In the genomic region with DNA sequence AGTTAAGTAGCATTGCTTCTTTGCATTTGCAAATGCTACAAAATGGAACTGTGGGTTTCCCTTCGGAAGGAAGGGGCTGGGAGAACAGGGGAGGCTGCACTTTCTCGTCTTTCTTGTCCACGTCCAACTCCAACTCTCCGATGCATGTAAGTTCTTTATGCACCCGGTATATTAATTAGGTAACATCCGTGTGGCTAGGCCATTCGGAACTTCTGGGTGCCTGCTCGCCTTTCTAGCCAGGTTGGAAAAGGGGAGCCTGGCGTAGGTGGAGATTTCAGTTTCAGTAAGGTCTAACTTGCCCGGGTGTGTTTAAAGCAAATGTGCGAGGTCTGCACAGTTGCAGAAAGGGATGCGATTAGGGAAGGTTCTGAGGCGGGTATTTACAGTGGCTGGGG, we compare ENCODE assay signal across 9 mouse cellular contexts. TPM values are rescaled to one million over a fixed set of nuclear protein-coding genes. Genes with fewer than 3 reads are reported as not detected.
DNase-seq lines count a peak whose midpoint lies in the region; ATAC-seq and TF ChIP-seq lines count a peak whose summit lies in the region.
"Had no signal": no experiment of that assay in that cellular context is flagged by ENCODE, and none has a peak within 500 bp of the region (broad histone marks: within the 10 kb centered on the region; RNA-seq: fewer than 3 reads in every experiment).

No protein-coding gene starts in this region.

- no peak for DNase-seq in heart, adult 11 months
- DNase-seq in ovary, postnatal 14 days (ENCODE audit: low spot score), result no peak
- no peak for DNase-seq in layer of hippocampus, postnatal 36 days
- DNase-seq in frontal cortex, adult 2 months (ENCODE audit: extremely low spot score in 1 of 2, low spot score in 1 of 2), result no peak
- DNase-seq: thymus, adult 18-20 months had no signal

- H3K9ac ChIP-seq in heart, embryonic 12.5 days, result peak overlapping the region; percentile 57; the same call in 1 of the 2 replicates
- peak overlapping the region; percentile 43; the same call in 1 of the 2 replicates for H3K9ac ChIP-seq in ES-Bruce4 (ENCODE audit: low read depth, poor library complexity, severe bottlenecking)
- peak overlapping the region; percentile 63 for H3K9ac ChIP-seq in forebrain, embryonic 16.5 days (replicated peaks; ENCODE audit: low read depth, low read length)
- no peak overlapping the region for H3K9ac ChIP-seq in liver, embryonic 16.5 days (ENCODE audit: low read depth, low read length)

- ATAC-seq in heart, embryonic 12.5 days (ENCODE audit: insufficient number of reproducible peaks, low FRiP score), result no peak
- ATAC-seq in forebrain, embryonic 16.5 days, result no peak
- no peak for ATAC-seq in liver, embryonic 16.5 days (ENCODE audit: low read depth)

- WGBS in heart, embryonic 12.5 days, result 2% methylated on average over 13 of the region's 13 CpGs
- under 1% methylated on average over 13 of the region's 13 CpGs for WGBS in forebrain, embryonic 16.5 days
- WGBS in liver, embryonic 16.5 days (ENCODE audit: insufficient replicate concordance), result under 1% methylated on average over 13 of the region's 13 CpGs

- TF ChIP-seq POLR2A in ES-Bruce4 (IDR thresholded peaks at IDR 0.05; ENCODE audit: insufficient read depth, low read length), result no peak

- no peaks in the 10 kb centered on the region for H3K9me3 ChIP-seq in heart, embryonic 12.5 days (replicated peaks)
- no peaks in the 10 kb centered on the region for H3K9me3 ChIP-seq in ES-Bruce4 (replicated peaks; ENCODE audit: control insufficient read depth, insufficient read depth, low read length, poor library complexity, severe bottlenecking)
- H3K9me3 ChIP-seq in forebrain, embryonic 16.5 days (ENCODE audit: control insufficient read depth, low read length), result no peaks in the 10 kb centered on the region
- H3K9me3 ChIP-seq in liver, embryonic 16.5 days (replicated peaks; ENCODE audit: control insufficient read depth, low read length), result no peaks in the 10 kb centered on the region

- peak overlapping the region; percentile 84 for H3K4me2 ChIP-seq in heart, embryonic 12.5 days
- H3K4me2 ChIP-seq in forebrain, embryonic 16.5 days (ENCODE audit: low read length), result peak overlapping the region; percentile 61
- peak overlapping the region; percentile 57 for H3K4me2 ChIP-seq in liver, embryonic 16.5 days (ENCODE audit: low read depth, low read length)

- peak overlapping the region; percentile 69 for H3K4me3 ChIP-seq in heart, embryonic 12.5 days
- peak overlapping the region; percentile 79 for H3K4me3 ChIP-seq in ES-Bruce4 (ENCODE audit: low read depth, low read length)
- H3K4me3 ChIP-seq in forebrain, embryonic 16.5 days (replicated peaks; ENCODE audit: low read length), result peak overlapping the region; percentile 56
- peak overlapping the region; percentile 53 for H3K4me3 ChIP-seq in liver, embryonic 16.5 days (ENCODE audit: low read depth, low read length)

- peaks cover 18% of the 10 kb centered on the region for H3K4me1 ChIP-seq in heart, embryonic 12.5 days (replicated peaks)
- no peaks in the 10 kb centered on the region for H3K4me1 ChIP-seq in ES-Bruce4 (ENCODE audit: control insufficient read depth, insufficient read depth, low read length)
- H3K4me1 ChIP-seq in forebrain, embryonic 16.5 days (replicated peaks; ENCODE audit: control insufficient read depth, insufficient read depth, low read length), result peaks cover 41% of the 10 kb centered on the region
- no peaks in the 10 kb centered on the region for H3K4me1 ChIP-seq in liver, embryonic 16.5 days (ENCODE audit: control insufficient read depth, low read depth, low read length)

- TF ChIP-seq EP300 in ES-Bruce4 (IDR thresholded peaks at IDR 0.05; ENCODE audit: insufficient read depth, low read depth, low read length), result no peak

- no peak for TF ChIP-seq CTCF in ES-Bruce4 (IDR thresholded peaks at IDR 0.05; ENCODE audit: low read depth, low read length)

- no peaks in the 10 kb centered on the region for H3K36me3 ChIP-seq in heart, embryonic 12.5 days
- no peaks in the 10 kb centered on the region for H3K36me3 ChIP-seq in ES-Bruce4 (ENCODE audit: control insufficient read depth, insufficient read depth, low read length, poor library complexity, severe bottlenecking)
- no peaks in the 10 kb centered on the region for H3K36me3 ChIP-seq in forebrain, embryonic 16.5 days (ENCODE audit: control insufficient read depth, insufficient read depth)
- no peaks in the 10 kb centered on the region for H3K36me3 ChIP-seq in liver, embryonic 16.5 days (ENCODE audit: control insufficient read depth, insufficient read depth)

- no peak overlapping the region for H3K27ac ChIP-seq in heart, embryonic 12.5 days (ENCODE audit: poor library complexity, severe bottlenecking)
- H3K27ac ChIP-seq in ES-Bruce4 (ENCODE audit: insufficient read depth, low read length), result no peak overlapping the region
- no peak overlapping the region for H3K27ac ChIP-seq in forebrain, embryonic 16.5 days (ENCODE audit: low read length)
- H3K27ac ChIP-seq in liver, embryonic 16.5 days (ENCODE audit: low read length), result no peak overlapping the region

- peaks cover 79% of the 10 kb centered on the region for H3K27me3 ChIP-seq in heart, embryonic 12.5 days (replicated peaks)
- peaks cover 11% of the 10 kb centered on the region for H3K27me3 ChIP-seq in ES-Bruce4 (ENCODE audit: control insufficient read depth, insufficient read depth, low read length, poor library complexity, severe bottlenecking)
- peaks cover 6% of the 10 kb centered on the region; the same call in 1 of the 2 replicates for H3K27me3 ChIP-seq in forebrain, embryonic 16.5 days (replicated peaks; ENCODE audit: control insufficient read depth, insufficient read depth, low read length)
- H3K27me3 ChIP-seq in liver, embryonic 16.5 days (ENCODE audit: control insufficient read depth, insufficient read depth, low read depth, low read length), result peaks cover 67% of the 10 kb centered on the region

RNA-seq across cellular contexts. Expression of gene Kirrel3, which starts 3.6 kb away (rescaled TPM):
- 0.95 and 1.3 TPM in 2 replicates for polyA plus RNA-seq in heart, embryonic 12.5 days (2016; fragmentation: Nextera tagmentation; extraction: Ambion mirVana)
- polyA plus RNA-seq in ES-Bruce4 (2011; ENCODE audit: insufficient read depth, insufficient read length, low read depth, missing spikeins), result 0.52 TPM in 1 of 2 replicates, not detected in the other
- polyA plus RNA-seq in forebrain, embryonic 16.5 days (2015; fragmentation: Nextera tagmentation; extraction: Ambion mirVana), result 48.8 and 62.7 TPM in 2 replicates
- 0.04 and 0.06 TPM in 2 replicates for polyA plus RNA-seq in liver, embryonic 16.5 days (2015; fragmentation: Nextera tagmentation; extraction: Ambion mirVana)
- 10 to 100 TPM; 51.8 to 55.1 TPM for total RNA-seq in layer of hippocampus, postnatal 36 days (2021)
- 38.4 and 39.3 TPM in 2 replicates for polyA plus RNA-seq in frontal cortex, adult 2 months (2012; rRNA removed)

Comparison
In these comparisons a context has a peak if more than half of its experiments do, and no peak if none do; other contexts are left out.
1. RNA of gene Kirrel3, which starts 3.6 kb away (polyA plus RNA-seq): 48.8 to 62.7 TPM in forebrain, embryonic 16.5 days and 38.4 to 39.3 TPM in frontal cortex, adult 2 months; 0.95 to 1.3 TPM in heart, embryonic 12.5 days, 0.52 TPM in ES-Bruce4 and 0.04 to 0.06 TPM in liver, embryonic 16.5 days; every median in the first group is over 10 times any median in the second.
2. Peak in every context shown above with its lines, with median percentiles within 50 percentile points of each other: H3K4me2 ChIP-seq and H3K4me3 ChIP-seq.